Mouse (Mus musculus) myocyte (in vitro differentiated cells): ENCODE results near the gene Mbd3. TPM values are rescaled to one million over a fixed set of nuclear protein-coding genes. Genes with fewer than 3 reads are reported as not detected.

Experiments
- H3K27me3 ChIP-seq: one replicate; pipeline ENCODE4 v1.6.1; 2011; ENCODE audit not compliant: control insufficient read depth, insufficient read depth, insufficient read length
- H3K36me3 ChIP-seq: one replicate; pipeline ENCODE4 v1.6.1; 2011; ENCODE audit not compliant: control insufficient read depth, insufficient read depth
- H3K4me2 ChIP-seq: one replicate; pipeline ENCODE4 v1.6.1; 2011; ENCODE audit warnings: low read depth, control low read depth
- H3K4me3 ChIP-seq: one replicate; pipeline ENCODE4 v1.5.1; 2011; ENCODE audit warnings: mild to moderate bottlenecking, control low read depth, moderate library complexity
- H3K79me2 ChIP-seq: one replicate; pipeline ENCODE4 v1.6.1; 2011; ENCODE audit not compliant: control insufficient read depth, insufficient read depth
- H3ac ChIP-seq: one replicate; pipeline ENCODE4 v1.6.1; 2011; ENCODE audit not compliant: control insufficient read depth, insufficient read length
- CEBPB ChIP-seq: IDR thresholded peaks from 2 replicates; pipeline ENCODE4 v1.6.1; 2011; ENCODE audit warnings: mild to moderate bottlenecking, moderate library complexity; ENCODE audit not compliant: poor library complexity, insufficient read depth, severe bottlenecking
- E2F4 ChIP-seq: IDR thresholded peaks from one replicate; pipeline ENCODE4 v1.6.1; 2011; ENCODE audit warnings: mild to moderate bottlenecking, control low read depth, moderate library complexity; ENCODE audit not compliant: insufficient read depth
- MAX ChIP-seq: IDR thresholded peaks from one replicate; pipeline ENCODE4 v1.6.1; 2011; ENCODE audit warnings: low read depth, mild to moderate bottlenecking, control low read depth
- MYOD1 ChIP-seq, 3 experiments: IDR thresholded peaks; one replicate each; pipeline ENCODE4 v1.6.1; 2011; ENCODE audit warnings: control low read depth in 2 of 3, low read depth in 2 of 3, mild to moderate bottlenecking in 2 of 3, moderate library complexity in 1 of 3; ENCODE audit not compliant: insufficient read length in 2 of 3, control insufficient read depth in 1 of 3
- MYOG ChIP-seq, 3 experiments: IDR thresholded peaks; one replicate each; pipeline ENCODE4 v1.6.1; 2011; ENCODE audit warnings: control low read depth in 2 of 3, low read depth in 2 of 3, mild to moderate bottlenecking in 2 of 3; ENCODE audit not compliant: insufficient read length in 2 of 3, control insufficient read depth in 1 of 3, insufficient read depth in 1 of 3
- POLR2A ChIP-seq: IDR thresholded peaks from one replicate; pipeline ENCODE4 v1.6.1; 2011; ENCODE audit warnings: low read depth, mild to moderate bottlenecking, control low read depth, moderate library complexity; ENCODE audit not compliant: insufficient read length
- POLR2AphosphoS2 ChIP-seq: IDR thresholded peaks from one replicate; pipeline ENCODE4 v1.6.1; 2011; ENCODE audit warnings: low read depth, control low read depth; ENCODE audit not compliant: insufficient read length
- REST ChIP-seq: IDR thresholded peaks from one replicate; pipeline ENCODE4 v1.6.1; 2011; ENCODE audit warnings: mild to moderate bottlenecking, control low read depth, moderate library complexity; ENCODE audit not compliant: insufficient read depth, insufficient read length
- SRF ChIP-seq: IDR thresholded peaks from one replicate; pipeline ENCODE4 v1.6.1; 2011; ENCODE audit warnings: low read depth; ENCODE audit not compliant: control insufficient read depth, insufficient read length
- TCF12 ChIP-seq: IDR thresholded peaks from one replicate; pipeline ENCODE4 v1.6.1; 2011; ENCODE audit warnings: mild to moderate bottlenecking, control low read depth; ENCODE audit not compliant: poor library complexity, insufficient read depth, severe bottlenecking
- TCF3 ChIP-seq: IDR thresholded peaks from one replicate; pipeline ENCODE4 v1.6.1; 2011; ENCODE audit warnings: low read depth, control low read depth; ENCODE audit not compliant: insufficient read length
- USF1 ChIP-seq: IDR thresholded peaks from one replicate; pipeline ENCODE4 v1.6.1; 2011; ENCODE audit warnings: low read depth, mild to moderate bottlenecking, control low read depth, moderate library complexity
- polyA plus RNA-seq: library from polyadenylated mRNA; unstranded; fragments of >200 nt; fragmentation: generic; extraction: Trizol; gene quantifications from one replicate; pipeline ENCODE4 v1.2.1, GENCODE M21; 2012; ENCODE audit warnings: missing spikeins

The Mbd3 gene
- polyA plus RNA-seq, 1 experiment, result 190 TPM

DNA sequence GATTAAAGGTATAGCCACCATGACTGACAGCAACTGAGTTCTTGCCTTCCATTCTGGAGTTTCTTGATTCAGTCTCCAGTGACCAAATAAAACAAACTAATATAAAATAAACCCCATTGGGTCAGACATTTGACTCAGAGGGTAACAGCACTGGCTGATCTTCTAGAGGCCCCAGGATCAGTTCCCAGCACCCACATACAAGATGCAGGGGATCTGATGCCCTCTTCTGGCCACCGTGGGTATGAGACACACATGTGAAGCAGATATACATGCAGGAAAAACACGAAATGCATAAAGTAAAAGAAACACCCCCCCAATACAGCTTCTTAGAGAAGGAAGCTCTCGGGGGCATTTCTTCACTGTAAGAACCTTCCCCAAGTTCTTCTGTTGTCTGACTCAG is 25.7 kb upstream of the Mbd3 start:
- H3ac ChIP-seq, result no peak overlapping the region
- no peak overlapping the region for H3K4me2 ChIP-seq
- no peaks in the 10 kb centered on the region for H3K27me3 ChIP-seq
- peaks cover 17% of the 10 kb centered on the region for H3K79me2 ChIP-seq
- TF ChIP-seq TCF3 (no peak), SRF (no peak), E2F4 (no peak), MYOG (IDR thresholded peaks at IDR 0.05; ENCODE audit: control insufficient read depth in 1 of 3, insufficient read depth in 1 of 3, insufficient read length in 2 of 3, low read depth in 2 of 3) (no peak)
- H3K4me3 ChIP-seq, result no peak overlapping the region
- H3K36me3 ChIP-seq, result peaks cover 41% of the 10 kb centered on the region

GRCm38 (mm10) chr10:80423562-80423961 is 24.2 kb upstream of the Mbd3 start:
- Histone ChIP-seq H3K4me2 (no peak overlapping the region), H3K79me2 (peaks cover 11% of the 10 kb centered on the region), H3K4me3 (no peak overlapping the region), H3ac (no peak overlapping the region), H3K36me3 (peaks cover 44% of the 10 kb centered on the region), H3K27me3 (no peaks in the 10 kb centered on the region)
- no peak for TF ChIP-seq E2F4
- no peak for TF ChIP-seq SRF
- TF ChIP-seq MAX, result no peak
- TF ChIP-seq USF1, result no peak
- TF ChIP-seq REST, result no peak
- TF ChIP-seq POLR2AphosphoS2, result no peak
- TF ChIP-seq CEBPB, result no peak
- TF ChIP-seq TCF3, result no peak
- TF ChIP-seq MYOD1 (IDR thresholded peaks at IDR 0.05; ENCODE audit: control insufficient read depth in 1 of 3, insufficient read length in 2 of 3, low read depth in 2 of 3), result no peak
- TF ChIP-seq POLR2A, result no peak
- no peak for TF ChIP-seq TCF12
- TF ChIP-seq MYOG (IDR thresholded peaks at IDR 0.05; ENCODE audit: control insufficient read depth in 1 of 3, insufficient read depth in 1 of 3, insufficient read length in 2 of 3, low read depth in 2 of 3), result no peak

GRCm38 (mm10) chr10:80421651-80422472 is 22.5 kb upstream of the Mbd3 start:
- Histone ChIP-seq H3K4me2 (no peak overlapping the region), H3K36me3 (peaks cover 38% of the 10 kb centered on the region)
- TF ChIP-seq TCF12 (no peak), POLR2A (no peak), SRF (no peak), MYOG (IDR thresholded peaks at IDR 0.05; ENCODE audit: control insufficient read depth in 1 of 3, insufficient read depth in 1 of 3, insufficient read length in 2 of 3, low read depth in 2 of 3) (no peak), POLR2AphosphoS2 (no peak), MAX (no peak), REST (no peak), MYOD1 (IDR thresholded peaks at IDR 0.05; ENCODE audit: control insufficient read depth in 1 of 3, insufficient read length in 2 of 3, low read depth in 2 of 3) (no peak), CEBPB (no peak), TCF3 (no peak), USF1 (no peak), E2F4 (no peak)

GRCm38 (mm10) chr10:80421208-80421607 is 21.9 kb upstream of the Mbd3 start:
- H3K4me3 ChIP-seq, result no peak overlapping the region
- H3K79me2 ChIP-seq, result peaks cover 11% of the 10 kb centered on the region

More at GRCm38 (mm10) chr10:80421651-80422472, 22.5 kb upstream of the Mbd3 start:
- no peak overlapping the region for H3ac ChIP-seq
- no peak overlapping the region for H3K4me3 ChIP-seq
- no peaks in the 10 kb centered on the region for H3K27me3 ChIP-seq
- peaks cover 11% of the 10 kb centered on the region for H3K79me2 ChIP-seq

DNA sequence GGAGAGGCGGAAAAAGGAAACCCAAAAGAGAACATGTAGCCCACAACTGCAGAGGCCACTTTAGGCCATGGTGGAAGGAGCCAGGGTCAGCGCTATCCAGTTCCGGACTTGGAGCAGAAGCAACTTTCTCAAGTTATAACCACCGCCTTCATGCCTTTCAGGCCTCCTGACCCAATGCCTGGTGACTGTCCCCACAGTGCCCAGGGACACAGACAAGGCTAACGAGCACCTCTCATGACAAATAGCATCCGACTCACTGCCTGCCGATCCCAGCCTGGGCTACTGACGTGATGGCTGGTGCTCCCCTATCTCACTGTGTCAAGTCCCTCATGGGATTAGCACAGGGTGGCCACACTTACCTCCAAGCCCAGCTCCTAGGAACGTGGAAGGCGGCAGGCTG is 21.4 kb upstream of the Mbd3 start:
- H3K36me3 ChIP-seq, result peaks cover 36% of the 10 kb centered on the region
- TF ChIP-seq MAX (no peak), SRF (no peak), TCF3 (no peak), MYOG (IDR thresholded peaks at IDR 0.05; ENCODE audit: control insufficient read depth in 1 of 3, insufficient read depth in 1 of 3, insufficient read length in 2 of 3, low read depth in 2 of 3) (no peak), E2F4 (no peak), POLR2A (no peak), REST (no peak)
- no peak overlapping the region for H3ac ChIP-seq
- no peak overlapping the region for H3K4me2 ChIP-seq
- H3K79me2 ChIP-seq, result peaks cover 11% of the 10 kb centered on the region
- no peak overlapping the region for H3K4me3 ChIP-seq
- H3K27me3 ChIP-seq, result no peaks in the 10 kb centered on the region

More at GRCm38 (mm10) chr10:80421208-80421607, 21.9 kb upstream of the Mbd3 start:
- TF ChIP-seq POLR2AphosphoS2 (no peak), MYOD1 (IDR thresholded peaks at IDR 0.05; ENCODE audit: control insufficient read depth in 1 of 3, insufficient read length in 2 of 3, low read depth in 2 of 3) (no peak), USF1 (no peak), TCF3 (no peak), MAX (no peak), E2F4 (no peak), REST (no peak), TCF12 (no peak), POLR2A (no peak)
- H3ac ChIP-seq, result no peak overlapping the region
- peaks cover 38% of the 10 kb centered on the region for H3K36me3 ChIP-seq
- H3K27me3 ChIP-seq, result no peaks in the 10 kb centered on the region
- no peak overlapping the region for H3K4me2 ChIP-seq
